Mouse (Mus musculus): ENCODE results near the gene Tmem91.

- TF ChIP-seq CTCF (IDR thresholded peaks at IDR 0.05; ENCODE audit: low read depth, low read length) (no peak), EP300 (IDR thresholded peaks at IDR 0.05; ENCODE audit: insufficient read depth, low read depth, low read length) (no peak), POLR2A (IDR thresholded peaks at IDR 0.05; ENCODE audit: insufficient read depth, low read length) (no peak)
These were observed 1.3 kb upstream of the Tmem91 start for GRCm38 (mm10) chr7:25676085-25676781.
